Mouse (Mus musculus) hindbrain, embryonic 11.5 days (tissue): Measurements from ENCODE around the gene Slc2a13. TPM values are rescaled to one million over a fixed set of nuclear protein-coding genes. Genes with fewer than 3 reads are reported as not detected.

ENCODE experiments used
- ATAC-seq: fragments of 200-750 bp; cut with Nextera tagmentation; 2 replicates; pipeline ENCODE4 v1.8.0; 2017; ENCODE audit warnings: mild to moderate bottlenecking, moderate TSS enrichment, moderate library complexity; ENCODE audit not compliant: low FRiP score
- DNase-seq: peaks from one replicate; pipeline ENCODE4 v3.0.0-alpha.2; 2015; ENCODE audit warnings: low spot score
- H3K27ac ChIP-seq: fragments of 300-500 bp; sonication (generic); 2 replicates; pipeline ENCODE4 v1.5.1; 2014; ENCODE audit warnings: mild to moderate bottlenecking, low read depth, low read length
- H3K27me3 ChIP-seq: fragments of 300-500 bp; sonication (generic); 2 replicates; pipeline ENCODE4 v1.6.1; 2014; ENCODE audit warnings: mild to moderate bottlenecking, low read length, moderate library complexity, mixed read lengths; ENCODE audit not compliant: control insufficient read depth, insufficient read depth
- H3K36me3 ChIP-seq: fragments of 300-500 bp; sonication (generic); 2 replicates; pipeline ENCODE4 v1.6.1; 2014; ENCODE audit warnings: mild to moderate bottlenecking, low read length, moderate library complexity, mixed read lengths; ENCODE audit not compliant: control insufficient read depth, insufficient read depth
- H3K4me1 ChIP-seq: fragments of 300-500 bp; sonication (generic); replicated peaks from 2 replicates; pipeline ENCODE4 v1.6.1; 2014; ENCODE audit warnings: low read length, mixed read lengths; ENCODE audit not compliant: control insufficient read depth, insufficient read depth
- H3K4me2 ChIP-seq: fragments of 300-500 bp; sonication (generic); replicated peaks from 2 replicates; pipeline ENCODE4 v1.6.1; 2014; ENCODE audit warnings: mild to moderate bottlenecking, low read depth, low read length
- H3K4me3 ChIP-seq: fragments of 300-500 bp; sonication (generic); 2 replicates; pipeline ENCODE4 v1.5.1; 2014; ENCODE audit warnings: low read depth, low read length
- H3K9ac ChIP-seq: fragments of 300-500 bp; sonication (generic); 2 replicates; pipeline ENCODE4 v1.6.1; 2014; ENCODE audit warnings: low read depth, low read length
- H3K9me3 ChIP-seq: fragments of 300-500 bp; sonication (generic); 2 replicates; pipeline ENCODE4 v1.6.1; 2016; ENCODE audit warnings: low read length; ENCODE audit not compliant: control insufficient read depth
- WGBS: fragments of 180-500 bp; shearing (Covaris S2); extraction: QIAGEN DNeasy Blood & Tissue Kit; methylation state at CpG from one replicate; pipeline ENCODE4 v1.1.7; 2014; 5-methylcytosine and 5-hydroxymethylcytosine counted together
- polyA plus RNA-seq: library from polyadenylated mRNA; unstranded; fragments of >200 nt; fragmentation: Nextera tagmentation; extraction: Ambion mirVana; gene quantifications from 2 replicates; pipeline ENCODE4 v1.2.1, GENCODE M21; 2014

Gene Slc2a13
- polyA plus RNA-seq, 1 experiment from 2014 or later: 1.5 TPM

DNA sequence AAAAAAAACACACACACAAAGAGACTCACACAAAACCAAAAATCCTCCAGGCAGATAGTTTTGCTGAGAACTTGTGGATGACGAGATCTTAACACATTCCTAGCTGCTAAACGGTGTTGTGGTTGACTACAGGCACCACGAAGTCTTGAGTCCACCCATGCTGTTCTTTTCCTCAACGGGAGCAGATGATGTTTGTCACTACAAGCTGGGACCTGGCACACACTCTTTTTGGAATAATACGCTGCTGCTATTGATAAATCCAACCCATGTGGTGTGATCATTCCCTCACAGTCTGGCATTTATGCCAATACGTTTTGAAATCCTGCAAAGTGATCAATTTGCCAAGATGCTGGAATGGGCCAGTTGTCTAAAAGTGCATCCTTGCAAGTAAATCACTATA lies 147.6 kb downstream of the Slc2a13 start:
- Histone ChIP-seq H3K27ac (no peak overlapping the region), H3K4me1 (no peaks in the 10 kb centered on the region), H3K4me2 (no peak overlapping the region), H3K36me3 (no peaks in the 10 kb centered on the region), H3K4me3 (no peak overlapping the region), H3K27me3 (no peaks in the 10 kb centered on the region), H3K9me3 (no peaks in the 10 kb centered on the region), H3K9ac (no peak overlapping the region)
- WGBS: 89% methylated on average over 6 of the region's 6 CpGs
- ATAC-seq (no peak), DNase-seq (no peak)

DNA sequence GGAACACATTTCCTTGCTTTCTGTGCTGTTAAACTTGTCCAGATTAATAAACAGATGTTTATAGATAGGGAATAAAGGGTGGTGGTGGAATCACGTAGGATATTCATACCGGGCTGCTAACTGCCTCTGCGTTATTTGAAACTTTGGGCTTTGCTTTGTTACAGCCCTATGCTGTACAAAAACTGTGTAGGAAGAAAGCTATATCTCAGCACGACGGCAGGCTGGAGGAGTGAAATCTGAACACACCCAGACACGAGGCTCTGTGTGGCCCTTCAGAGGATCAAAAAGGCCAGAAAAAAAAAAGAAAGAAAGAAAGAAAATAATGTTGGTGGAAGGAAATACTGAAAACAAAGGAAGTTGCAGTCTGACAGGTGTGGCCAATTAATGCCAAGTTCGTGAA lies 166.1 kb downstream of the Slc2a13 start:
- no peak overlapping the region for H3K4me3 ChIP-seq
- no peak overlapping the region for H3K27ac ChIP-seq
- ATAC-seq (no peak), DNase-seq (no peak)
- H3K4me2 ChIP-seq: no peak overlapping the region
- H3K9me3 ChIP-seq: no peaks in the 10 kb centered on the region
- H3K36me3 ChIP-seq: no peaks in the 10 kb centered on the region
- WGBS: 65% methylated on average over 7 of the region's 7 CpGs
- no peak overlapping the region for H3K9ac ChIP-seq
- H3K27me3 ChIP-seq: no peaks in the 10 kb centered on the region
- H3K4me1 ChIP-seq: no peaks in the 10 kb centered on the region

DNA sequence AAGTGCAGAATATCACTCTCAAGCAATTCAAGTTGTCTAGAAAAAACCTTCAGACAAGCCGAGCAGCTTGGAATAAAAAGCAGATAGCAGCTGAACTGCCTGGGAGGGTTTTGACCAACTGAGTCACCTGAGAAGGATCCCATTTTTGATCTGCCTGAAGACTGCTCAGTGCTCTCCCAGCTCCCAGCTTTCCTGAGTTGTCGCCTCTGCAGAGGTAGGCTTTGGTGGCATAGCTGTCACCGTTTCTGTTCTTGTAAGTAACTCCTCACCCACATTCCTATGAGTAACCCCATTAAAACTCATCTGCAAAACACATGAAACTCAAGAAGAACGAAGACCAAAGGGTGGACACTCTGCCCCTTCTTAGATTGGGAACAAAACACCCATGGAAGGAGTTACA lies 177.9 kb downstream of the Slc2a13 start:
- 90% methylated on average over 4 of the region's 4 CpGs for WGBS
- no peak for ATAC-seq

DNA sequence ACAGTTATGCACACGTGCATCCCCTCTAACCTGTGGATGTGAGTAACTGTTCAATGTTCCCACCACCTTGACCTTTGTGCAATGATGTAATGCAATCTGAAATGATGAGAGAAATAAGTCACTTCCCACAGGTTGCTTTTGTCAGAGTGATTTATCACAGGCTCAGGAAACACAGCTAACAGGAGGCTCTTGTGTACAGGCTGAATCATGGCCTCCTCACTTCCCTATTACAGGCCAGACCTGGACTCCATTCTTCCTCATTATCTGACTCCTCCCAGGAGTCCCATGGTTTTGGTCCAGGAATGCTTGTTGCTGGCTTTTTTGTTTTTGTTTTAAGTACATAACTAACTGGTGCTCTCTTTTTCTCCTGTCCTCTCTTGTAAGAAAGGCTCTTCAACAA lies 189.4 kb downstream of the Slc2a13 start:
- no peak overlapping the region for H3K27ac ChIP-seq
- H3K4me2 ChIP-seq: no peak overlapping the region
- H3K4me1 ChIP-seq: no peaks in the 10 kb centered on the region
- no peak for DNase-seq
- H3K9me3 ChIP-seq: no peaks in the 10 kb centered on the region
- no peaks in the 10 kb centered on the region for H3K27me3 ChIP-seq
- no peak overlapping the region for H3K9ac ChIP-seq
- WGBS: 85% methylated on average over 1 of the region's 1 CpGs
- H3K36me3 ChIP-seq: no peaks in the 10 kb centered on the region
- no peak for ATAC-seq
- no peak overlapping the region for H3K4me3 ChIP-seq

More for the DNA sequence above, 177.9 kb downstream of the Slc2a13 start:
- no peak for DNase-seq
- Histone ChIP-seq H3K4me3 (no peak overlapping the region), H3K9ac (no peak overlapping the region), H3K27me3 (no peaks in the 10 kb centered on the region), H3K9me3 (no peaks in the 10 kb centered on the region), H3K36me3 (no peaks in the 10 kb centered on the region), H3K4me1 (no peaks in the 10 kb centered on the region), H3K27ac (no peak overlapping the region), H3K4me2 (no peak overlapping the region)

DNA sequence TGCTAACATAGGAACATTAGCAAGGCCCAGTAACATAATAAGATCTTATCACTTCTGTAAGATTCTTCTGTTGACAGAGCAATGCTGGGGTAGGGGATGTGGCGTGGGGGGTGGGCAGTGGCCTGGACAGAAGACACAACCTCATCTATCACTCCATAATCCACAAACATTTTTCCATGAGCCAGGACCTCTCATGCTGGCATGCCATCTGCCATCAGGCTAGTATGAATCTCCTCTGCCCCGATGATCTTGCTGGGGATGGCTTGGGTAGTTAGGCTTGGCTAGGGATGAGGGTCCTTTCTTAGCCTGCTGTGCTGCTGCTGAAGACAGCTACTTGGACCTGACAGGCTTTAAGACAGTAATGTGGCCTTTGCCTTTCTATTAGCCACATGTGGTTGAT lies 190.5 kb downstream of the Slc2a13 start:
- ATAC-seq (no peak), DNase-seq (no peak)
- Histone ChIP-seq H3K4me1 (no peaks in the 10 kb centered on the region), H3K9me3 (no peaks in the 10 kb centered on the region), H3K27me3 (no peaks in the 10 kb centered on the region), H3K4me2 (no peak overlapping the region), H3K36me3 (no peaks in the 10 kb centered on the region), H3K4me3 (no peak overlapping the region), H3K27ac (no peak overlapping the region), H3K9ac (no peak overlapping the region)
- WGBS: 93% methylated on average over 2 of the region's 2 CpGs

DNA sequence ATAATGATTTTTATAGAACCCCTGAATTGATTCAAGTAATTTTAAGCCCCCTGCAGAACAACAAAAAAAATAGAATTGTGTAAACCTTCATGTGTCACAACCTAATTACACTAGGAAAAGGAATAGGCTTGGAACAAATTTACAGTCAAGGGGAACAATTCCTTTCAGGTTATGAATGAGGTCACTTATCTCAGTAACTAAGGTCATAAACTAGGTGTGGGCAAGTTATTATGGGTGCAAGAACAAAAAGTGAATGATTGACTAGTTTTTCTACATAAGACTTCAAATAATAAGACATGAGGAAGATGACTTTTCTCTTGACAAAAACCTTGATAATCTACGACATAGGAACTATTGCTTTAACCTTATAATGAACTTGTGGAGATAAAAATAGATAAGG lies 191.2 kb downstream of the Slc2a13 start:
- Histone ChIP-seq H3K4me1 (no peaks in the 10 kb centered on the region), H3K27me3 (no peaks in the 10 kb centered on the region), H3K4me2 (no peak overlapping the region), H3K9ac (no peak overlapping the region), H3K9me3 (no peaks in the 10 kb centered on the region), H3K27ac (no peak overlapping the region), H3K4me3 (no peak overlapping the region), H3K36me3 (no peaks in the 10 kb centered on the region)
- DNase-seq (no peak), ATAC-seq (no peak)
- 93% methylated on average over 1 of the region's 1 CpGs for WGBS

DNA sequence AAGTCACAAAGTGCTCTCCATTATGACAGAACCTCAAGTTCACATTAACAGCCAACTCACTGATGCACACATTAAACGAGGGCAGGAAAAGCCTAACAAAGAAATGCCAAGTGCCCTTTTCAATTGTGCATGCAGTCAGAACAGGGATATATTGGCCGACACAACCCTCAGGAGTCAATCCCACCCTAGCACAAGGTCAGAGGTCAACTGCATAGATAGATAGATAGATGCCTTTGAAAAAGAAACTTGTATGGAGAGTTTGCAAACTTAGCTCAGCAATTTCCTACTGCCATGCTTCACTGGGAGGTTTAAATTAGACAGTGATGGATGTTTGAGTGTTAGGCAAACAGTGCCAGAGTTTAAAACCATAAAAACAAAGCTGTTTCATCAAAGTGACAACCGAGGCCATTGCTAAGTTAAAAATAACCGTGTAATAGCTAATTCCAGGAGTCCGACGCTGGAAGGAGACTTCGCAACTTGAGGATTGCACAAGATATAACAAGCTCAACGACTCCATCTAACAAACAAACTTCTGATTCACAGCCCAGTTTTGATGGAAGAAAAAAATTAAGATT lies 194.2 kb downstream of the Slc2a13 start:
- H3K36me3 ChIP-seq: no peaks in the 10 kb centered on the region
- H3K9me3 ChIP-seq: no peaks in the 10 kb centered on the region
- no peak overlapping the region for H3K9ac ChIP-seq
- H3K4me2 ChIP-seq: no peak overlapping the region
- H3K4me3 ChIP-seq: no peak overlapping the region
- 48% methylated on average over 8 of the region's 8 CpGs for WGBS
- DNase-seq (no peak), ATAC-seq (no peak)
- H3K4me1 ChIP-seq: no peaks in the 10 kb centered on the region
- H3K27ac ChIP-seq: no peak overlapping the region
- H3K27me3 ChIP-seq: no peaks in the 10 kb centered on the region

DNA sequence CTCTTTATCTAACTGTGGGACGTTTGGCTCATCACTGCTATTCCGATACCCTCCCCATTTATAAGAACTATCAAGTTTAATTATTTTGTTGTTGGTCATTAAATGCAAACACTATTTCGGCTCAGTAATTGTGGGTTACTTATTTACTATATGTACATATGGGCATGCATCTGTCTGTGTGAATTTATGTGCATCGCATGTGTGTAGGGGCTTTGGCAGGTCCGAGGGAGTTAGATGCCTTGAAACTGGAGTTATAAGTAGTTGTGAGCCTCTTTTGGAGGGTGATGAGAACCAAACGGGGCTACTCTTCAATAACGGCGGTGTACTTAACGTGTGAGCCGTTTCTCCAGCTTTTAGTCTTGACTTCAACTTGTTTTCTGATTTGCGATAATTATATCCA lies 195.5 kb downstream of the Slc2a13 start:
- WGBS: 94% methylated on average over 11 of the region's 11 CpGs
- DNase-seq (no peak), ATAC-seq (no peak)
- Histone ChIP-seq H3K9me3 (no peaks in the 10 kb centered on the region), H3K9ac (no peak overlapping the region), H3K27me3 (no peaks in the 10 kb centered on the region), H3K4me3 (no peak overlapping the region), H3K27ac (no peak overlapping the region), H3K4me2 (no peak overlapping the region), H3K4me1 (no peaks in the 10 kb centered on the region), H3K36me3 (no peaks in the 10 kb centered on the region)

DNA sequence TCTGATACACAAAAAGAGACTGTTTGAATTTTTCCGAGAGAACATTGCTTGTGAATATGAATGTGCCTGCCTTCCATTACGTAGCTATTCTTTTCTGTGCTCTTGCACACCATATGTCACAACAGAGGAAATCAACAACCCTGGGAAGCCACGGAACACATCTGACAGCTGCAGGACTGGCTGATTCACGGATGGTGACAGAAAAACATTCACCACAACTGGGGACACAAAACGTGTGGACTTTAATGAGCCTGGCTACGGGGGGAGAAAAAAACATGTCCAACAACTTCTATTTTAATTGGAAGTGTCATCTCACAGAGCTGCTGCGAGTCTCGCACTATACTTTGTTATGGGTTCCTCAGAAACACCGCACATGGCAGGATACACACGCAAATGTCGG lies 196.0 kb downstream of the Slc2a13 start:
- H3K4me2 ChIP-seq: no peak overlapping the region
- 60% methylated on average over 11 of the region's 11 CpGs for WGBS
- DNase-seq (no peak), ATAC-seq (no peak)
- H3K36me3 ChIP-seq: no peaks in the 10 kb centered on the region
- no peaks in the 10 kb centered on the region for H3K27me3 ChIP-seq
- no peak overlapping the region for H3K4me3 ChIP-seq
- H3K27ac ChIP-seq: no peak overlapping the region
- no peaks in the 10 kb centered on the region for H3K4me1 ChIP-seq
- H3K9ac ChIP-seq: no peak overlapping the region
- H3K9me3 ChIP-seq: no peaks in the 10 kb centered on the region
